Mouse (Mus musculus): ENCODE measurements around the gene Adh7. TPM values are rescaled to one million over a fixed set of nuclear protein-coding genes. Genes with fewer than 3 reads are reported as not detected.

Gene Adh7
- not detected for polyA plus RNA-seq (2017; shearing (Covaris generic))

DNA sequence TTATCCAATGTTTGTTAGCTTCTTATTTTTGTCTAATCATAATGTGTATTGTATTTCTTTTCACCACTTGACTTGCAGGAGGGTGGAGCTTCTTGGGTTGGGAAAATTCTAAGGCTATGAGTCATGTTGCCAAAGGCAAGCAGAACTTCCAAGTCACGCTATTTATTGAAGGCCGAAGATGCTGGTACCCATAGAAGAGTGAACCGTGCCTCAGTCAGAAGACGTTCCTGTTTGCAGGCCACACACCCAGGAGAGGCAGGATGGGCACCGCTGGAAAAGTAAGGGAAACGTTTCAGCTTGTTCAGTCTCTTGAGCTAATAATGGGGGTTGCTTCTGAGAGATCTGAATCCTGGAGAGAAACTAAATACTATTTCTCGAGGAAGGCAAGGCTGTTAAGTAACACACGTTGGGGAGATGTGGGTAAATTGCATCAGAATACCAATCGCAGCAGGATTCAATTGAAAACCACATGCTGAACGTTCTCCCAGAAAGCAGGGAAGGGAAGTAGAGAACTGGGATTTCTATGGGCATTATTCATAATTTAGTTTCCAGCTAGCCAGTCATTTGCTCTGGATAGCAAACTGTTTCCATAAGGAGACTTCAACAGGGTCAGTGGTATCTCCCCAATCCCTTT, at the start of gene Adh7:
Gene Adh7, plus strand, starts transcription at position 130 of the 634 bp plus-strand sequence.
- no peak for ATAC-seq

DNA sequence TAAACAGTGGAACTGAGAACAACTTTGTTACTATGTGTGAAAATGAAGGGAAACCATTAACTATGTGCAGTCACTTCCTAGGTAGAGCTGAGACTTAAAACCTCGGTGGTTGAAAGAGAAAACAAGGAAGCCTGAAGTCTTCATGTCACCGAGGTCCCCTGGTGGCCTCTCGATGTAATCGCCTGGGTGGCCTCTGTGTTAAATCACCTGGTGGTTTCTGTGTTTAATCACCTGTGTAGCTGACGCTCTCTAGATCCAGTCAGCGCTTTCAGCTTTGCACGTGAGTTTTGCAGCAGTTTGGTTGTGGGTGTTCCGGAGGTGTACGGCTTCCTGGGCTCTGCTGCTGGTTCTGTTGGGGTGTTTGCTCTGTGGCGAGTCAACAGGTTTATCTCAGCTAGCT, 44.3 kb upstream of the Adh7 start:
- ATAC-seq = peak; percentile 34

DNA sequence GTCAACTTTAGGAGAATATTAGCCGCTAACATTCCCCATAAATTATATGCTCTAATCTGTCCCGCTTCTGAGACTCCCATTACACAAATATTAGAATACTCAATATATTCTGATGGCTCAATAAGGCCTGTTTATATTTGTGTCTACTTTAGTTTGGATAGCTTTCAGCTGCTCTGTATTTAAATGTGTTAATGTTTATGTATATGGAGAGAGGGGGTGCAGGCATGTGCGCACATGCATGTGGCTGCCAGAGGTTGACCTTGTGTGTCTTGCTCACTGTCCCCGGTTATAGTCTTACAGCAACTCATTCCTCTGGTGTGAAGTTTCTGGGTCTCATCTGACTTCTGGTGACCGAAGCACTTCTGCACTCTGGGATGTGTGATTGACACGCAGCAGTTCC, 42.0 kb upstream of the Adh7 start:
- no peak for ATAC-seq

DNA sequence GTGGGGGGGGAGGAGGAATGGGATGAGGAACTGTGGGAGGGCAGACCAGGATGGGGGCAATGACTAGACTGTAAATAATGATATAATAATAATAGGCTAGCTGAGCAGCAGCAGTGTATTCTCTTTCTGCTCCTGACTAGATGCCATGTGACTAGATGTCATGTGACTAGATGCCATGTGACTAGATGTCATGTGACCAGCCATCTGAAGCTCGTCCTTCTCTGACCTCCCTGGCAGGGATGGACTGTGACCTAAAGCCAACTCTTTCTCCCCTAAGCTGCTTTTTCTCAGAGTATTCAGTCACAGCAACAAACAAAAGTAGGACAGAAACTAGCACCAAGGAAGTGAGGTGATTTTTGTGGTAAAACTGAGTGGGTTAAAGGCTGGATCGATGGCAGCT, 35.5 kb upstream of the Adh7 start:
- no peak for ATAC-seq

DNA sequence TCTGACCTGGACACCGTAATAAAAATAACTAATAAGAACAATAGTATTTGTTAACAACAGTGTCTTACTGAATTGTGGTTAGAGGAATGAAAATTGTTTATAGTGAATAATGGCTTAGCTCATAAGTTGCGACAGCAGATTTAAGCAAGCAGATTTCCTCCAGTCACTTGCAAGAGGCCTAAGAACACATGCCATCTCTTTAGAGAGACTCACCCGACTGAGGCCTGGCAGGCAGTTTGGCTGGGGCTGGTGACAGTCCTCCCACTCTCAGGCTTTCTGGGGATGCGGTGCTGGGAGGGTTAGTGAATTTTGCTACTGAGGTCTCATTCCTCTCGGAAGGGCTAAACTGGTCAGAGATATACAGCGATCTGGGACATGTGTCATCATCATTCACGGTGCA, 34.2 kb upstream of the Adh7 start:
- no peak for ATAC-seq

DNA sequence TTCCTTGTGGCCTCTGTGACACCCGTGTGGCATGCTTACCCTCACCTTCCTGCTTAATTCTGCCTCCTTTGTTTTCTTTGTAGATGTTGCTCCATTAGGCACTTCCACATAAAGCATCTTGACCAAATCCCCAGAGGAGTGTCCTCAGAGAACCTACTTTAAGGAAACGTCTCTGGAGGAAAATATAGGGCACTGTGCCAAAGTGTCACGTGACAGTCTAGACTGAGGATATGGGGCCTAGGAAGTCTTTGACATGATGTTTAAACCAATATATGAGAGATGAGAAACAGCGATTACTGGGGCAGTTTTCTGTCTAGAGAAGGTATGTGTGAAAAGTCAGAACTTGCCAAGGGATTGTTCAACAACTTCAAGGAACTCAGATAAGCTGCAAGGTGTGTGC, 32.3 kb upstream of the Adh7 start:
- no peak for ATAC-seq

DNA sequence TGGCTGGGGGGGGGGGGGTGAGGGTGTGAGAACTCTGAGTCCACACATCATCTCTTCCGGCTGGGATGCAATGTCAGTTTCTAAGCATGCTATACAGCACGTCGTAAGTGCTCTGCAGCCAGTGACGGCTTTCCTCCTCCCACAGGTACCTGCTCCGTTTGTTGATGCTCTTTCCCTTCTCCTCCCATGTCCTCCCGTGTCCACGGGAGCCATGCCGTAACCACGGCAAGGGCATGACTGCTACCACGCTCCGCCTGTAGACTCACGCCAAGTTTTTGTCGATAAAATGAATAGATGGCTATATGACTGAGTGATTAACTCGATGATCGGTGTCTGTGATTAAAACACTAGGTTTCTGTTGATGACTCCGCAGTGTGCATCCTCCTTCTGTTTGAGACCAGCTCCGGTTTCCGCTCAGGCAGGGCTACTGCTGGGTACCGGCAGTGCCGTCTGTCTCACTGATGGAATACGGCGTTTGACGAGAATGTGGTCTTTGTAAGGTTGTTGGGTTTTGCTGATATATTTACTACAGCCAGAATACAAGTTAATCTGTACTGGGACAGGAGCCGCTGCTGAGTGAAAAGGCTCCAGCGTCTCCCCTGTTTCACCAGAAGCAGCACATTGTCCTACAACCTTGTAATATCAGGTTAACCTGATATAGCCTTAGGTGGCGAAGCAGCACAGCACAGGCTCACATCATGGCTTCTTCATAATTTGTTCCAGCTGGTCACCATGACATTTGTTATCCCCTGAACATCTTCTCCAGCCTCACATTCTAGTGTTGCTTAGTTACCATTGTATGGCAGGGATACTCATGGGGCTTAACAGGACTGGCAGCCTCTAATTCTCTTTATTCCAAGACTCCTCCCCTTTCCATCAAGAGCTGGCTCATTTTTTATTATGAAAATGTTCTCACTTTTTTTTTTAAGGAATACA, 31.3 kb upstream of the Adh7 start:
- ATAC-seq = no peak

DNA sequence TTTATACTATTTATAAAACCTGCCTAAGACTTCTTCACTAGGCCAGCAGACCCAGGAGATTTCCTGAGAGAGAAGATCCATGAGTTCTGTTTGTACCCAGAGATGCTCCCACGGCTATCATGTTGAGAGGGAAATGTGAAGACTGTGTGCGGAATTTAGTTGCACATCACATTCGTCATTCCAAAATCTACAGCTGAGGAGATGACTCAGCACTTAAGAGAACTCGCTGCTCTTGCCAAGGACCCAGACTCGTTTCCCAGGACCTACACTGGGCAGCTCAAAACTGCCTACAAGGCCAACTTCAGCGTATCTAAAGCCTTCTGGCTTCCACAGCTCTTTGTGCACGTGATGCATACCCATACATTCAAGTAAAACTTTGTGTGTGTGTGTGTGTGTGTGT, 25.3 kb upstream of the Adh7 start:
- ATAC-seq = no peak

DNA sequence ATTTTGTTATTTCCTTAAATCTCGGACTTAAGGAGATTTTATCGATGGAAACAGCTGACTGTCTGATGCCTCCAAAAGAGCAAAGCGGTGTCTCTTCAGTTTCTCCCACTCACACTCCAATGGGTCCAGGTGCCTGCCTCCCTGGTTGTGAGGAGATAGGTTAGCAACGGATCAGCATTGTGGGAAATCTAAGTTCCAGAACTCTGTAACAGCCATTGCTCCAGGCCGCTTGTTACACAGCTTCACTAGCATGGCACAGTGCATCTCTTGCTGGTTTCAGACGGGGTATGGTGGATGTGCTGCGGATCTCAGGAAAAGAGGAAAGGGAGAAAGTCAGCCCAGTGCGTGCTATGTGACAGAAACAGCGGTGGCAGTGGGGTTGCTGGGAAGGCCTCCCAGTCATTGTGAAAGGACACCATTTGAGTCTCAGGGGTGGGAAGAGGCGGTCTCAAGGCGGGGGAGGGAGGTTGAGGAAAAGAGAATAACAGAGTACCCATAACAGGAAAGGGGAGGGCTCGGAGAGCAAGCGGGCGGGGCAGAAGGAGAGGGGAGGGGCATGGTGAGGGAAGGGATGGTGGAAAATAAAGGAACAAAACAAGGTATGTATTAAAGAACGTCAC, 23.8 kb upstream of the Adh7 start, which contains the start of gene 4930579F01Rik:
Gene 4930579F01Rik, minus strand, starts transcription at position 143 of the 620 bp plus-strand sequence.
- no peak for ATAC-seq

DNA sequence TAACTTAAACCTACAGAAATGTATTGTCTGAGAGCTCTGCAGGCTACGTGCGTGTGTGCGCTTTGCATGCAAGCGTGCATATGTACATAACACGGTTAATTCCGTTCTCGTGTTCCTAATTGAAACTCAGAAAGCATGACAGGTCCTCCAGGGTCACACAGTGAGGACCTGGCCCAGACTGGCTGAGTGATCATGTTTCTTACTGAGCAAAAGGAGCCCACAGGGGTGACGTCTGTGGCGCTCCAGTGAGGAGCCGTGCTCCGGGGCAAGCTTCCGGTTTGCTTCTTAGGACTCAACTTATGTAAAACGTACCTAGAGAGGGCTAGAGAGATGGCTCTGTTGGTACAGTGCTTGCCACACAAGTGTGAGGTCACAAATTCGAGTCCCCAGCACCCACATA, 20.5 kb upstream of the Adh7 start:
- ATAC-seq = no peak

DNA sequence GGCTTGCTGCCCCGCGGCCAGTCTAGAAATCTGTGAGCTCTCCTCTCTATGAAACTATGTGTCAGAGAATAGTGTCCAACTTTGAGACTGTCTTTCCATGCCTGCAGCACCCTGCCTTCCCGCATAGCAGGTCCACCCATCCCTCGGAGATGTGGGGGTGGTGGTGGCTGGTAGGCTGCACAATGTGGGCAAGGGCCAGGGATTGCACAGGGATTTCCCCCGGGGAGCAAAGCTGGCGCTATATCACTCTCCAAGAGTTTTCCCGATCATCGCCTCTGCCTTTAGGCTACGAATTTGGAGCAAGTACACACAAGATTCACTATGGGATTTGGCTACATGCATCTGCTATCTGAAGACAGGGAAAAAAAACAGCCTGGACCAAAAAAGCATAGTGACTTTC, 20.0 kb upstream of the Adh7 start:
- no peak for ATAC-seq

DNA sequence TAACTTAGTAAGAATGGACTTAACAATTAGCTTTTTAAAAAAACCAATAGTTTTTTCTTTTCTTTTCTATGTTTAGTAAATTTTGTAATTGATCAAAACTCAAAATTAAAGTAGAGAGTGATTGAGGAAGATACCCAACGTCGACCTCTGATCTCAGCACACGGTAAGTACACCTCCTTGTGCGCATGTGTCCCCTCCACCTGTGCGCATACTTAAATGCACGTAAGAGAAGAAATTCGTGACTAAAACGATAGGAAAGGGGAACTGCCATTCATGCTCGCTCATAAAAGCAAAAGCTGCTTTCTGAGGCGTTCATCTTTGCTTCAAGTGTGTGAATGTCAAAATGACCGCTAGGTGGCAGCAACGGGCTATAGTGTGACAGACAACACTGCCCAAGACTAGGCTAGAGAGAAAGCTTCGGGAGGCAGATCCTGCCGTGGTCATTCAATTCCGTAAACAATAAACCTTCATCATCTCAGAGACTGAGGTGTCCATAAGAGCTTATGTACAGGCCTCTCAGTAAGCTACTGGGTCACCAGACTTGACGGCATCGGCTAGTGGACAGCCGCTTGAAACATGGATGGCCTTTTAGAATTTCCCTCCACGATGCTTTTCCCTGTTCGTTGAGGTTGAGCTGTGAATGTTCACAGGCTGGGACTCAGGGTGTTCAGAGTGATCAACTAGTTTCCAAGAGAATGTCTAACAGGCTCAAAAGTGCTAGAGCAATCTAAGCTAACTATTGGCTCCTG, 19.4 kb upstream of the Adh7 start:
- ATAC-seq = peak; percentile 85

DNA sequence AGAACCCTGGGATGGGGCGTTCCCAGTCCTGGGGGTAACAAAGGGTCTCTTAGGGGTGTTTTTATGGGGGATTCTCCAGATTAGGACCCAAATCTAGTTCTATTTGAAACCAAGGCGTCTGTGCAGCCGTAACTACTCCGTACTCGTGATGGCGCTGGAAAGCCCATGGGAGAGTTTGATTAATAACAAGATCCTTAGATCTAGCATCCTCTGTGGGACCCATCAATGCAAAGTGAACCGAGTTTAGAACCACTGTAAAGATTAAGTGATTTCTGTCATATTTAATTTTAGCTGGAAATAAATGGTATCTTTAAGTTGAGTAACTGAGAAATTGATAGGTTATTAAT, 18.9 kb upstream of the Adh7 start:
- ATAC-seq = no peak

DNA sequence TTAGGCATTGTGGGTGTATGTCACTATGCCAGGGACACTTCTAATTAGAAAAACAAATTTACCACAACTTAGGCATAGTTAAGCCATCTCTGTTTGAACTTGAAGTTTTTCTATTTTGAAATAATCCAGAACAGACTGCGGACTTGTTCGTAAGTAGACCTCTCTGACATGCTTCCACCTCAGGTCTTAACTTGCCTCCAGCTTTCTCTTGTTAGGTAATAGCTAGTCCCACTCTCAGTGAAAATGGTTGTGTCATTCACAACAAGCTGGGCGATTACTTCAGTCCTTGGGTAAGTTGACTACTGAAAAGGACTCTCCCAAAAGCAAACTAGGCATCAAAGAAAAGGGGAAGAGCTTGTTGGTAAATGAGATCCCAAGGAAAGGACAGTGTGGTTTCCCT, 8.7 kb upstream of the Adh7 start:
- no peak for ATAC-seq

DNA sequence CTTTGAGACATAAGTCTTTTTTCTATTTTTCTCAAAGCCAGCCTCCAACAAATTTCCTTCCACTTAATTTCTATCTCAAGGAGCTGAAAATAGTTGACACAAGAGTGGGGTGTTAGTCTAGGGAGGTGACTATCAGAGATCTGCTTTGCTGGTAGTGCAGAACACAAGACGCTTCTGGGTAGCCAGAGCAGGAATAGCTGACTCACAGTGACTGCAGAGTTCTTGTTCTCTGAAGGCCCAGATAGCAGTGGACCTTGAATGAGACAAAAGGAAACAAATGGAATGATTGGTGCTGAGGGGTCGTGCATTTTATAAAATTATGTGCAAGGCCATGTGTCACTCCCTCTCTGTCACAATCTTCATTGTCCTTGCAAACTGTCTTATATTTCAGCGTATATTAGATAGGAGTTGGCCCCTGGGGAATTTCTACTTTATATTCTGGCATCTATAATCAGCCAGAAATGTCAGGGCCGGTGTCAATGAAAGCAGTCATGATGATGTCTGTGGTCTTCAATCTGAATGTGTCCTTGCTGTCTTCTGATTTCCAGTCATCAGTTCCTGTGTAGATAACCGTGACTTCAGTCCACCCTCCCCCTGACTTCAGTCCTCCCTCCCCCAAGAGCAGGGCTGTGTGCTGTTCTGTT, 7.0 kb upstream of the Adh7 start:
- no peak for ATAC-seq

DNA sequence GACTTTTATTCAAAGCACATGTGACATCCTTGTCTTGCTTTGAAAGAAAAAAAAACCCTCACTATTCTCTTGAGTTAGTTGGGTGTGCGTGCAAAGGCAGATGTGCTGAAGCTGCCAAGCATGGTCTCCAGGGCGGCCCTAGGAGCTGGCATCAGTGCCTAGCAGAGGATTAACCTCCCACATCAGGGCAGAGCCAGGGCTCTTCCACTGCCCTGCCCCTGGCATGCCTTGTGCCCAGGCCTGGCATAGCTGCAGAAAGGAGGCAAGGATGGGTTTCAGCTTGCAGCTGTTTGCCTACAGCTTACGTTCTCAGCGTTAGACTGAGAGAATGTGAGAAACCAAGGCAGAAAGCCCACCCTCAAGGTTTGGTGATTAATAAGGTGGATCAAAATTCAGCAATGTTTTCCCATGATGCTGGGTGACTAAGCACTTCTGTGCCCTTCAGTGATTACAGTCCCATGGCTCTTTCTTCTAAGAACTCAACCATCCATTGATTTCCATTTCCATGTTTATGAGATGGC, 5.1 kb upstream of the Adh7 start:
- ATAC-seq = no peak

DNA sequence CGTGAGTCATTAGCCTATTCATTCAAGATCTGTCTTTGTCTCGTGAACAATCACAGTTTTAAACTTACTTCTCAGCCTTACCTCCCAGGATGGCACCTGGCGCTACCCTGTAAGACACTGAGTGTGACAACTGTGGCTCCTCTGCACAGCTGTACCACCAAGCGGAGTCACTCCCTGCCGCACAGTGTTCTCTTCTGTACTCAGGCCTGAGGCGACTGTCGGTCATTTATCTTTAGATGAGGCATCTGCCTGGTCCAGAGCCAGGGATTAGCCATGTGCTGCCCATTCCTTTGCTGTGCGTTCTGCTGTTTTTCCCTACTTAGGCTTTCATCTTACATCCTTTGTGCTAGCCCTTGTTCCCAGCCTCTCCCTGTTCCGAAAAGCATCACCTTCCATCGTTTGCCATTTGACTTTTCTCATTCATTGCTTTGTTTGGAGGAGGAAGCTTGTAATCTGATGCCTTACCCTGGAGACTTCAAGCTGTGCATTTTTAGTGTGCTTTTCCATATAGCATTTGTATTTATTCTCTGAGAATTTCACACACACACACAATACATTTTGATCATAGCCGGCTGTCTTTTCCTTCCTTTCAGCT, 2.1 kb upstream of the Adh7 start:
- no peak for ATAC-seq

DNA sequence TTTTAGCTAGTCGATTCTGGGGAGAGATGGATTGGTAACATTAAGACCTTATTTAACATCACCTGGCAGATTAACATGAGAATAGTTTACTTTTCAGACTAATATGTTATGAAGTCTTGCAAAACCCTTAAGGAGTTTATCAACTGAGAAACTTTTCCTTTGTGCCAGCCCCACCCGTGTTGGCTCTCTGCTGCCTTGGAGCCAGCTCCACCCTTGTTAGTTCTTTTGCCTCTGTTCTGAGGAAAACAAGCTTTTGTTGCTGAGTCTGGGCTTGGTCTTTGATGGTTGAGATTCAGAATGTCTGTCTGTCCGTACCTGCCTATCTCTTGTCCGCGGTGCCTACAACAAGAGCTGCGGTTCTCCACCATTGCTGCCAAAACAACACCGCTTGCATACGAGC, 1.5 kb upstream of the Adh7 start:
- ATAC-seq = no peak

DNA sequence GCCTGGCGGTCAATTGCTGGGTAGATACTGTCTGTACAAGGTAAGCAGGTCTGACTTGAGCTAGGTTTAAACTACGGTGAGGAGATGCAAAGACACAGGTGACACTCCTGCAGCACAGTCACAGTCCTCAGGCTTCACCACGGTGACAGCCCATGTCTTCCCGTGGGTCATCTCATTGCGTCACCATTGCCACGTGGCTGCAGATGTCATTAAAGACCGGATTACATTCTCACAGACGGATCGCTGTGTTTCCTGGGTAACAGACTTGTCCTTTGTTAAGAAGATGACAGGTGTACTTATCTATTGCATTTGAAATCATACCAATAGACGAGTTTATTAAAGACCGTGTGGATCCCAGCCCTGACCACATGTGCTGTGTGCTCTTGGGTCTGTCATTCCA, 3.6 kb downstream of the Adh7 start:
- no peak for ATAC-seq

DNA sequence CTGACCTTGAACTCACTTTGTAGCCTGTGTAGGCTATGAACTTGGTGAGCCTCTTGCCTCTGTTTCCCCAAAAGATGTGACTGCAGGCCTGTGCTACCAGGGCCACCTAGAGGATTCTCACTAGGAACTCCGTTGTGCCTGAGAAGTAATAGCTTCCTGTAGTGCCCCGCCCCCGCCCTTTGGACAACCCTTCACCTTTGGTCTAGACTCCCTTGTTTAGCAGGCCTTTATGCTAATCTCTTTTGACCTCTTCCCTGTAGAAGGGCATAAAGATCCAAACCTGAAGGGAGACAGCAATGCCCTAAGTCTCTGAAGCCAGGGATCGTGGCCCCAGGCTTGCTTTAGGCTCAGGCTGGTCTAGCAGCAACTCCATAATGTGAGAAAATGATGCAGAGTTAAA, 5.0 kb downstream of the Adh7 start:
- ATAC-seq = no peak

DNA sequence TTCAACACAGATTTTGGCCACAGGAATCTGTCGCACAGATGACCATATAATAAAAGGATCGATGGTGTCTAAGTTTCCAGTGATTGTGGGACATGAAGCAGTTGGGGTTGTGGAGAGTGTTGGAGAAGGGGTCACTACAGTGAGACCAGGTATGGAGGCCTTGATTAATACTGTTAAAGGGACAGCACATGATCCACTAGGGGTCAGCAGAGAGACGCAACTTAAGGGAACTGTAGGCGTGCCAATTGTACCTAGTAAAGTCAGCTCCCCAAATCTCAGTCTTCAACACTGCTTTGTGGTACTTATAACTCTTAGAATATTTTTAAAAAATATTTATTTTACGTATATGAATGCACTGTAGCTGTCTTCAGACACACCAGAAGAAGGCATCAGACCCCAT, 5.4 kb downstream of the Adh7 start:
- peak; percentile 97 for ATAC-seq

Measured in CD4-positive, CD25-positive, alpha-beta regulatory T cell, adult 4 months (primary cell).